Mouse (Mus musculus) limb, embryonic 12.5 days (tissue): ENCODE results near the gene C130032M10Rik. TPM values are rescaled to one million over a fixed set of nuclear protein-coding genes. Genes with fewer than 3 reads are reported as not detected.
A peak's percentile ranks its signal among the peaks of the same experiment; 100 is the strongest.
"Not testable (repeated sequence)": the region's sequence is repeated elsewhere in the genome, so short reads cannot be mapped to it uniquely, and the experiment has no call there.

ENCODE experiments used
- ATAC-seq: fragments of 200-750 bp; cut with Nextera tagmentation; 2 replicates; pipeline ENCODE4 v1.8.0; 2017; ENCODE audit warnings: low read depth, moderate TSS enrichment; ENCODE audit not compliant: insufficient number of reproducible peaks, insufficient read depth, low FRiP score, low TSS enrichment
- H3K27ac ChIP-seq: fragments of 300-500 bp; sonication (generic); 2 replicates; pipeline ENCODE4 v1.5.1; 2016; ENCODE audit warnings: mild to moderate bottlenecking, moderate library complexity
- H3K27me3 ChIP-seq: fragments of 300-500 bp; sonication (generic); 2 replicates; pipeline ENCODE4 v1.6.1; 2016; ENCODE audit warnings: mild to moderate bottlenecking, moderate library complexity
- H3K36me3 ChIP-seq: fragments of 300-500 bp; sonication (generic); 2 replicates; pipeline ENCODE4 v1.6.1; 2016; ENCODE audit warnings: mild to moderate bottlenecking, moderate library complexity
- H3K4me1 ChIP-seq: fragments of 300-500 bp; sonication (generic); replicated peaks from 2 replicates; pipeline ENCODE4 v1.6.1; 2016
- H3K4me2 ChIP-seq: fragments of 300-500 bp; sonication (generic); 2 replicates; pipeline ENCODE4 v1.6.1; 2016; ENCODE audit warnings: mild to moderate bottlenecking, moderate library complexity
- H3K4me3 ChIP-seq: fragments of 300-500 bp; sonication (generic); replicated peaks from 2 replicates; pipeline ENCODE4 v1.5.1; 2016; ENCODE audit warnings: mild to moderate bottlenecking
- H3K9ac ChIP-seq: fragments of 300-500 bp; sonication (generic); replicated peaks from 2 replicates; pipeline ENCODE4 v1.6.1; 2016; ENCODE audit warnings: mild to moderate bottlenecking, moderate library complexity
- H3K9me3 ChIP-seq: fragments of 300-500 bp; sonication (generic); 2 replicates; pipeline ENCODE4 v1.6.1; 2016; ENCODE audit warnings: mild to moderate bottlenecking, moderate library complexity
- WGBS: fragments of 180-500 bp; shearing (Covaris S2); methylation state at CpG from one replicate; pipeline ENCODE4 v1.1.7; 2016; 5-methylcytosine and 5-hydroxymethylcytosine counted together
- polyA plus RNA-seq: library from polyadenylated mRNA; unstranded; fragments of >200 nt; fragmentation: Nextera tagmentation; extraction: Ambion mirVana; gene quantifications from 2 replicates; pipeline ENCODE4 v1.2.1, GENCODE M21; 2016

Gene C130032M10Rik
- polyA plus RNA-seq, 1 experiment from 2014 or later: 0.70 TPM

- Histone ChIP-seq H3K4me2 (no peak overlapping the region), H3K36me3 (peaks cover 18% of the 10 kb centered on the region), H3K27ac (no peak overlapping the region), H3K4me3 (no peak overlapping the region), H3K9ac (no peak overlapping the region), H3K9me3 (peaks cover 3% of the 10 kb centered on the region), H3K4me1 (no peaks in the 10 kb centered on the region), H3K27me3 (no peaks in the 10 kb centered on the region)
- WGBS: 59% methylated on average over 9 of the region's 9 CpGs
- ATAC-seq: no peak
These were observed 3.4 kb downstream of the C130032M10Rik start for GRCm38 (mm10) chr9:114518812-114519477.

DNA sequence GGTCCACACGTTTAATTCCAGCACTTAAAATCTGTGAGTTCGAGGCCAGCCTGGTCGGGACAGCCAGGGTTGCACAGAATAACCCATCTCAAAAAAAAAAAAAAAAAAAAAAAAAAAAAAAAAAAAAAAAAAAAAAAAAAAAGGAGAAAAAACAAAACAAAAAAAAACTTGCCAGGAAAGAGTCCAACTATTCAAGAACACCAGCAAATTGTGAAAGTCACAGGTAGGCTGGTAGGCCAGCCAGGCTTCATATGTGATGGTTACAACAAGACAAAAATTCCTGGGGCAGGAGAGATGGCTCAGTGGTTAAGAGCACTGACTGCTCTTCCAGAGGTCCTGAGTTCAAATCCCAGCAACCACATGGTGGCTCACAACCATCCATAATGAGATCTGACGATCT is 5.0 kb downstream of the C130032M10Rik start:
- H3K27ac ChIP-seq, H3K4me3 ChIP-seq, H3K27me3 ChIP-seq, H3K4me1 ChIP-seq, ATAC-seq, H3K4me2 ChIP-seq, H3K9ac ChIP-seq, H3K9me3 ChIP-seq, H3K36me3 ChIP-seq: not testable (repeated sequence)
- WGBS: 75% methylated on average over 4 of the region's 4 CpGs

DNA sequence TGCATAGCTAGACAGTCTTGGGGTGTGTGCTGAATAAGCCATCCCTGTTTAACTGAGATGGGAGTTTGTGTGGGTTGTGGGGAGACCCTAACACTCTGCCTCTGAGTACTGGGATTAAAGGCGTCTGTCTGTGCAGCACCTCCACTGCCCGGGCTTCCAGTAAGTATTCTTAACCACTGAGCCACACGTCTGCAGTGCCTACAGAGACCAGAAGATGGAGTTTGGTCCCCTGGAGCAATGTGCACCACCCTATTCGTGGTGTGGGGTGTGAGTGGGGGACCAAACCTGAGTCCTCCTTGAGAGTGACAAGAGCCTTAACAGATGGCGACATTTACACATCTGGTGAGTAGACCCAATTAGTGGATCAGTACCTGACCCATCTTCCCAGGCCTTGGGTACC is 6.5 kb downstream of the C130032M10Rik start:
- ATAC-seq: no peak
- H3K4me1 ChIP-seq: peaks cover 16% of the 10 kb centered on the region
- no peaks in the 10 kb centered on the region for H3K27me3 ChIP-seq
- no peak overlapping the region for H3K9ac ChIP-seq
- no peak overlapping the region for H3K4me3 ChIP-seq
- H3K9me3 ChIP-seq: no peaks in the 10 kb centered on the region
- H3K36me3 ChIP-seq: peaks cover 6% of the 10 kb centered on the region; the same call in 1 of the 2 replicates
- H3K4me2 ChIP-seq: no peak overlapping the region
- H3K27ac ChIP-seq: no peak overlapping the region
- WGBS: 56% methylated on average over 5 of the region's 5 CpGs

GRCm38 (mm10) chr9:114522501-114522900 is 7.0 kb downstream of the C130032M10Rik start:
- H3K36me3 ChIP-seq: peaks cover 6% of the 10 kb centered on the region; the same call in 1 of the 2 replicates

GRCm38 (mm10) chr9:114525073-114525633 is 9.7 kb downstream of the C130032M10Rik start:
- peaks cover 6% of the 10 kb centered on the region; the same call in 1 of the 2 replicates for H3K36me3 ChIP-seq
- WGBS: 91% methylated on average over 14 of the region's 15 CpGs
- ATAC-seq: no peak
- no peaks in the 10 kb centered on the region for H3K9me3 ChIP-seq
- no peak overlapping the region for H3K9ac ChIP-seq
- no peaks in the 10 kb centered on the region for H3K27me3 ChIP-seq
- H3K4me1 ChIP-seq: peaks cover 31% of the 10 kb centered on the region
- no peak overlapping the region for H3K4me3 ChIP-seq
- H3K4me2 ChIP-seq: no peak overlapping the region
- no peak overlapping the region for H3K27ac ChIP-seq

More at GRCm38 (mm10) chr9:114522501-114522900, 7.0 kb downstream of the C130032M10Rik start:
- no peaks in the 10 kb centered on the region for H3K27me3 ChIP-seq
- H3K9me3 ChIP-seq: no peaks in the 10 kb centered on the region
- peaks cover 18% of the 10 kb centered on the region for H3K4me1 ChIP-seq
- H3K4me2 ChIP-seq: no peak overlapping the region
- no peak overlapping the region for H3K27ac ChIP-seq
- WGBS: 89% methylated on average over 9 of the region's 9 CpGs
- H3K4me3 ChIP-seq: no peak overlapping the region
- ATAC-seq: no peak
- H3K9ac ChIP-seq: no peak overlapping the region

DNA sequence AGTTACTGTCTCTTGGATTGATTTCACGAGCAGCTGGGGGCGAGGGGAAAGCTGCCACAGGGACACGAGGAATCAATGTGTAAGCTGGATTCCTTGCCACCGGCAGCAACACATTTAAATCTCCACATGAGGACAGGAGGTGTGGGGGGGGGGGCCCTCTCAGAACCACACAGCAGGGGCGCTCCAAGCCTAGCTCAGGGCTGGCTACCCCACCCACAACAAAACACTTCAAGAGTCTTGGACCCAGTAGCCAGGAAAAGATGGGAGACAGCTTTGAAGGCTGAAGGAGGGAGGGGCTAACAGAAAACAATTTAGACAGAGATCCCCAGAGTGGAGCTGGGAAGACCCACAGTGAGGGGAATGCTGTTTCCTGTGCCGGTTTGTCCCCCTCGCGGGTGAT is 10.4 kb downstream of the C130032M10Rik start:
- peak overlapping the region; percentile 51 for H3K4me2 ChIP-seq

GRCm38 (mm10) chr9:114526581-114526980 is 11.1 kb downstream of the C130032M10Rik start:
- no peaks in the 10 kb centered on the region for H3K27me3 ChIP-seq
- ATAC-seq: no peak; the same call in 1 of the 2 replicates
- WGBS: 4% methylated on average over 8 of the region's 8 CpGs
- H3K9me3 ChIP-seq: no peaks in the 10 kb centered on the region
- H3K4me1 ChIP-seq: peaks cover 45% of the 10 kb centered on the region
- peaks cover 6% of the 10 kb centered on the region; the same call in 1 of the 2 replicates for H3K36me3 ChIP-seq
- H3K9ac ChIP-seq: 0 out of 2 replicates have a peak overlapping the region, but pooled peaks have one; percentile 12
- H3K27ac ChIP-seq: peak overlapping the region; percentile 77
- peak overlapping the region; percentile 20 for H3K4me3 ChIP-seq
- H3K4me2 ChIP-seq: peak overlapping the region; percentile 51

More for the DNA sequence above, 10.4 kb downstream of the C130032M10Rik start:
- Histone ChIP-seq H3K36me3 (peaks cover 6% of the 10 kb centered on the region; the same call in 1 of the 2 replicates), H3K4me3 (no peak overlapping the region), H3K4me1 (peaks cover 38% of the 10 kb centered on the region), H3K27me3 (no peaks in the 10 kb centered on the region), H3K27ac (peak overlapping the region; percentile 31; the same call in 1 of the 2 replicates), H3K9me3 (no peaks in the 10 kb centered on the region), H3K9ac (peak overlapping the region; percentile 37; the same call in 1 of the 2 replicates)
- 6% methylated on average over 8 of the region's 8 CpGs for WGBS
- no peak; the same call in 1 of the 2 replicates for ATAC-seq

DNA sequence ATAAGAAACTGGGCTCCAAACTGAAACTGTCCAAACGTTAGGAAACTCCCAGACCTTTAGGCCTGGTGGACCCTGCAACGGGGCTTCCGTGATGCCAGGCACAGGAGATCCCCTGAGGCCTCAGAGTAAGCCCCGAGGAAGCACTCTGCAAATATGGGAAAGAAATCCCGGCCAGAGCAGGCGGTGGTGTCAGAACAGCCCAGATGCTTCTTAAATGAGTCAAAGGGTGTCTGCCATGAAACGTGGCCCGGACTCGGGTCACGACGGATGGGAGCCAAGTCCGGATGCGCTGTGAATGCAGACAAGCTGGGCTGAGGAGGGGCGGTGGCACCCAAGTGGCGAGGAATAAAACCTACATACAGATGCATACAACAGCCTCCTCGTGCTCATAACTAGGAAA is 11.6 kb downstream of the C130032M10Rik start:
- Histone ChIP-seq H3K4me2 (peak overlapping the region; percentile 51), H3K9me3 (no peaks in the 10 kb centered on the region), H3K27me3 (no peaks in the 10 kb centered on the region), H3K4me3 (peak overlapping the region; percentile 20), H3K9ac (0 out of 2 replicates have a peak overlapping the region, but pooled peaks have one; percentile 12), H3K36me3 (peaks cover 6% of the 10 kb centered on the region; the same call in 1 of the 2 replicates), H3K27ac (peak overlapping the region; percentile 77), H3K4me1 (peaks cover 49% of the 10 kb centered on the region)
- 3% methylated on average over 16 of the region's 16 CpGs for WGBS
- ATAC-seq: no peak

DNA sequence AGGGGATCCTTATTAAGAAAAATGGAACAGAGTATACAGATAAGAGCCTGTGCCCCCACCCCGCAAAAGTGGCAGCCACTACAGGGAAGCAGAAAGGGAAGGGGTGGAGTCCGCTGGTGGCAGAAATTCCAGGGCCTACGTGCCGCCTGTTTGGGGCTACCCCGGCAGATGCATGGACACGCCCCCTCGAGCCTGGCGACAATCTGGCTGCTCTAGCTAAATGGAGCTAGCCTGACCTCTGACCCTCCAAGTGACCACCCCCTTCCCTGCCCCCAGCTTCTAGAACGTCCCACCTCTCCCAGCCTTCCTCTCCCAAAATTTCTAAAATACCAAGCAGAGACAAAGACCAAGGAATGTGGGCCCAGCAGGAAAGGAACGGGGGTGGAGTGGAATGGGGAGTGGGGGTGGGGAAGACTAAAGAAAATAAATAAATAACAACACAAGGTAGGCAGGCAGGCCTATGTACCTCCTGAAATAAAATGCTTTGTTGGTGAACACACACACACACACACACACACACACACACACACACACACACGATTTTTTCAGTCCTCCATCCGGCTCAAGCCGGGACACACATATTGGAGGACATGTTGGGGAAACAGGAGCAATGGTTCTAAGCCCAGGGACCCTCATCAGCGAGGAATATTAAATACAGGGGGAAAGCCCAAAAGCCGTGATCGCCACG is 12.6 kb downstream of the C130032M10Rik start:
- Histone ChIP-seq H3K4me2 (peak overlapping the region; percentile 51), H3K27ac (peak overlapping the region; percentile 77), H3K4me3 (0 out of 2 replicates have a peak overlapping the region, but pooled peaks have one; percentile 4), H3K9ac (no peak overlapping the region), H3K36me3 (peaks cover 6% of the 10 kb centered on the region; the same call in 1 of the 2 replicates), H3K27me3 (no peaks in the 10 kb centered on the region), H3K4me1 (peaks cover 49% of the 10 kb centered on the region), H3K9me3 (no peaks in the 10 kb centered on the region)
- WGBS: 10% methylated on average over 17 of the region's 17 CpGs
- peak; percentile 40; the same call in 1 of the 2 replicates for ATAC-seq

GRCm38 (mm10) chr9:114528680-114529048 is 13.2 kb downstream of the C130032M10Rik start:
- 47% methylated on average over 9 of the region's 9 CpGs for WGBS
- Histone ChIP-seq H3K4me3 (no peak overlapping the region), H3K9me3 (no peaks in the 10 kb centered on the region), H3K27ac (peak overlapping the region; percentile 77), H3K4me1 (peaks cover 51% of the 10 kb centered on the region), H3K9ac (no peak overlapping the region), H3K36me3 (peaks cover 6% of the 10 kb centered on the region; the same call in 1 of the 2 replicates), H3K4me2 (no peak overlapping the region), H3K27me3 (no peaks in the 10 kb centered on the region)
- ATAC-seq: no peak

DNA sequence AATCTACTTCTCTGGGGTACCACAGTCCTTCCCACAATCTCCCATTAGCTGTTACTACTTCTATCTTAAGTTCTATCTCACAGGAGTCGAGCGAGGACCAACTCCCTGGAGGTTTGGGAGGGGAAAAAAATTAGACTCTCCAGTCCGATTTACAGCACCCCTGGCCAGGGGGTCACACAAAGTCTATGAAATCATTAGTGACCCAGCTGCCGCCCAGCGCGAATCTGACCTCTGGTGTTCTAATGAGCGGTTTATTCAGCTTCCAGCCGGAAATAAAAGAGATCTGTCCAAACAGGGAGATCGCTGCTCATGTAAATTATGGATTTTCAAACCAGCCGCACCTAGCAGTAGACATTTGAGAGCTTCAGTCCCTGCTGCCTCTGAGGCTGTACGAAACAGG is 15.8 kb downstream of the C130032M10Rik start:
- no peaks in the 10 kb centered on the region for H3K27me3 ChIP-seq
- WGBS: 13% methylated on average over 11 of the region's 11 CpGs
- no peaks in the 10 kb centered on the region for H3K36me3 ChIP-seq
- H3K4me3 ChIP-seq: no peak overlapping the region
- no peak for ATAC-seq
- H3K9ac ChIP-seq: no peak overlapping the region
- H3K4me1 ChIP-seq: peaks cover 47% of the 10 kb centered on the region
- no peak overlapping the region for H3K27ac ChIP-seq
- no peak overlapping the region for H3K4me2 ChIP-seq
- no peaks in the 10 kb centered on the region for H3K9me3 ChIP-seq
